15 mouse cellular contexts compared by ENCODE assay signal in the genomic region with DNA sequence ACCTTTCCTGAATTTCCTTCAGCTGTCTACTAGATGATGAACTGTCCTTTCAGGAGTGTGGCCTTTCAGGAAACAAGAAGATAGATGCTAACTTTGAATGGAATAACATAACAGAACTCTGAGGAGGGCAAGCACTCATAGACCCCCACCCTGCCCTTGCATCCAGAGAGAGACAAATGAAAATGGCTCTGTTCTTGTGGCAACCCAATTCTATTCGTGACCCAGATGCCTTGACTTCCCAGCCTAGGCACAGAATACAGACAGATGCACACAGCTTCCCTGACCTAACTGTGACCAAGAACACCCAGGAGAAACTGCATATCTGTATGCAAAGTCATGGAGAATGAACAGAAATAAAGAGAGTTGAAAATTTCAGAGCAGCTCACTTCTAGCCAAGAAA. TPM values are rescaled to one million over a fixed set of nuclear protein-coding genes. Genes with fewer than 3 reads are reported as not detected.
DNase-seq lines count a peak whose midpoint lies in the region; ATAC-seq and TF ChIP-seq lines count a peak whose summit lies in the region.
"Had no signal": no experiment of that assay in that cellular context is flagged by ENCODE, and none has a peak within 500 bp of the region (broad histone marks: within the 10 kb centered on the region; RNA-seq: fewer than 3 reads in every experiment).

No protein-coding gene starts in this region.

- intact Hi-C loops in left cerebral cortex, adult 2 months (cut with DNase I): no loop called here

- peaks cover 30% of the 10 kb centered on the region for H3K36me3 ChIP-seq in forebrain, embryonic 13.5 days (ENCODE audit: poor library complexity, severe bottlenecking)
- H3K36me3 ChIP-seq in forebrain, postnatal 0 days (ENCODE audit: insufficient read depth): no peaks in the 10 kb centered on the region
- peaks cover 13% of the 10 kb centered on the region for H3K36me3 ChIP-seq in hindbrain, embryonic 12.5 days
- 0 out of 2 replicates have a peak, but pooled peaks cover 5% of the 10 kb centered on the region for H3K36me3 ChIP-seq in hindbrain, postnatal 0 days (ENCODE audit: insufficient read depth, low read length)
- peaks cover 26% of the 10 kb centered on the region for H3K36me3 ChIP-seq in spleen, adult 2 months (ENCODE audit: control insufficient read depth, insufficient read depth, low read length)

- no peak overlapping the region for H3K9ac ChIP-seq in forebrain, embryonic 13.5 days
- H3K9ac ChIP-seq in forebrain, postnatal 0 days: no peak overlapping the region
- H3K9ac ChIP-seq in hindbrain, embryonic 12.5 days: no peak overlapping the region
- no peak overlapping the region for H3K9ac ChIP-seq in hindbrain, postnatal 0 days (replicated peaks; ENCODE audit: low read length)

- TF ChIP-seq POLR2A in spleen, adult 2 months (IDR thresholded peaks at IDR 0.05; ENCODE audit: low read depth, low read length): no peak

- no peak for TF ChIP-seq CTCF in forebrain, postnatal 0 days (IDR thresholded peaks at IDR 0.05; ENCODE audit: low read depth)
- TF ChIP-seq CTCF in hindbrain, postnatal 0 days (IDR thresholded peaks at IDR 0.05; ENCODE audit: low read depth): no peak
- TF ChIP-seq CTCF in spleen, adult 2 months (IDR thresholded peaks at IDR 0.05; ENCODE audit: extremely low read depth, insufficient read depth, insufficient read length, insufficient replicate concordance): no peak
- TF ChIP-seq CTCF in left cerebral cortex, adult 2 months (IDR thresholded peaks at IDR 0.05): no peak

- peaks cover 90% of the 10 kb centered on the region for H3K4me1 ChIP-seq in forebrain, embryonic 13.5 days
- H3K4me1 ChIP-seq in forebrain, postnatal 0 days (ENCODE audit: insufficient read depth): 0 out of 2 replicates have a peak, but pooled peaks cover 3% of the 10 kb centered on the region
- peaks cover 64% of the 10 kb centered on the region for H3K4me1 ChIP-seq in hindbrain, embryonic 12.5 days
- peaks cover 35% of the 10 kb centered on the region for H3K4me1 ChIP-seq in hindbrain, postnatal 0 days (ENCODE audit: insufficient read depth, low read length)
- peaks cover 38% of the 10 kb centered on the region for H3K4me1 ChIP-seq in spleen, adult 2 months (ENCODE audit: control insufficient read depth, insufficient read depth, insufficient read length)

- no peak for DNase-seq in forebrain, postnatal 0 days
- DNase-seq in hindbrain, postnatal 0 days (ENCODE audit: low spot score): no peak
- DNase-seq in spleen, adult 2 months (ENCODE audit: low read depth in 1 of 2, low spot score in 2 of 2): no peak
- DNase-seq in spleen, postnatal 14 days (ENCODE audit: low spot score in 2 of 2): no peak
- DNase-seq in urinary bladder, postnatal 10 days (ENCODE audit: low spot score): no peak
- no peak for DNase-seq in left cerebral cortex, adult 2 months (ENCODE audit: extremely low spot score in 1 of 2, low spot score in 2 of 2)
- DNase-seq: cerebellum, postnatal 14 days; gastrocnemius, postnatal 10 days; kidney, adult 11 months; lung, postnatal 36 days had no signal

- no peaks in the 10 kb centered on the region for H3K9me3 ChIP-seq in forebrain, embryonic 13.5 days (replicated peaks)
- H3K9me3 ChIP-seq in forebrain, postnatal 0 days (ENCODE audit: low read length): no peaks in the 10 kb centered on the region
- H3K9me3 ChIP-seq in hindbrain, embryonic 12.5 days (replicated peaks): no peaks in the 10 kb centered on the region
- H3K9me3 ChIP-seq in hindbrain, postnatal 0 days (ENCODE audit: low read length): no peaks in the 10 kb centered on the region
- H3K9me3 ChIP-seq: G1E had no signal

- 70% methylated on average over 1 of the region's 1 CpGs for WGBS in forebrain, embryonic 13.5 days
- 88% methylated on average over 1 of the region's 1 CpGs for WGBS in forebrain, postnatal 0 days
- 83% methylated on average over 1 of the region's 1 CpGs for WGBS in hindbrain, embryonic 12.5 days
- 73% methylated on average over 1 of the region's 1 CpGs for WGBS in hindbrain, postnatal 0 days
- 74% methylated on average over 1 of the region's 1 CpGs for WGBS in spleen, adult 2 months

- no peak for ATAC-seq in forebrain, embryonic 13.5 days
- ATAC-seq in forebrain, postnatal 0 days: no peak
- ATAC-seq in hindbrain, embryonic 12.5 days (ENCODE audit: low FRiP score): no peak
- ATAC-seq in hindbrain, postnatal 0 days: no peak
- ATAC-seq: activated CD4-positive, CD25-positive, alpha-beta regulatory T cell, adult 4 months had no signal

- H3K4me2 ChIP-seq in forebrain, embryonic 13.5 days: peak overlapping the region; percentile 88; the same call in 1 of the 2 replicates
- no peak overlapping the region for H3K4me2 ChIP-seq in forebrain, postnatal 0 days (ENCODE audit: low read depth)
- H3K4me2 ChIP-seq in hindbrain, embryonic 12.5 days (replicated peaks): no peak overlapping the region
- H3K4me2 ChIP-seq in hindbrain, postnatal 0 days (ENCODE audit: low read depth, low read length): no peak overlapping the region

- peak overlapping the region; percentile 92; the same call in 1 of the 2 replicates for H3K27ac ChIP-seq in forebrain, embryonic 13.5 days
- H3K27ac ChIP-seq in forebrain, postnatal 0 days (ENCODE audit: low read depth, low read length): no peak overlapping the region
- H3K27ac ChIP-seq in hindbrain, embryonic 12.5 days: peak overlapping the region; percentile 83; the same call in 1 of the 2 replicates
- no peak overlapping the region for H3K27ac ChIP-seq in hindbrain, postnatal 0 days
- H3K27ac ChIP-seq in spleen, adult 2 months (ENCODE audit: insufficient read depth, low read length): peak overlapping the region; percentile 67
- no peak overlapping the region for H3K27ac ChIP-seq in left cerebral cortex, adult 2 months

- no peak overlapping the region for H3K4me3 ChIP-seq in forebrain, embryonic 13.5 days
- H3K4me3 ChIP-seq in forebrain, postnatal 0 days (ENCODE audit: low read depth, low read length): no peak overlapping the region
- no peak overlapping the region for H3K4me3 ChIP-seq in hindbrain, embryonic 12.5 days
- no peak overlapping the region for H3K4me3 ChIP-seq in hindbrain, postnatal 0 days (ENCODE audit: low read length)
- no peak overlapping the region for H3K4me3 ChIP-seq in spleen, adult 2 months (ENCODE audit: extremely low read depth, insufficient read depth, insufficient read length)
- H3K4me3 ChIP-seq in left cerebral cortex, adult 2 months: no peak overlapping the region

- H3K27me3 ChIP-seq in forebrain, embryonic 13.5 days: no peaks in the 10 kb centered on the region
- H3K27me3 ChIP-seq in forebrain, postnatal 0 days (ENCODE audit: insufficient read depth, low read length): no peaks in the 10 kb centered on the region
- no peaks in the 10 kb centered on the region for H3K27me3 ChIP-seq in hindbrain, embryonic 12.5 days
- H3K27me3 ChIP-seq in hindbrain, postnatal 0 days (ENCODE audit: insufficient read depth, low read length): no peaks in the 10 kb centered on the region
- H3K27me3 ChIP-seq in spleen, adult 2 months (ENCODE audit: control insufficient read depth, insufficient read depth, low read length): no peaks in the 10 kb centered on the region

RNA-seq across cellular contexts. Expression of a gene that starts 5.3 kb away (rescaled TPM):
- 122 and 129 TPM in 2 replicates for polyA plus RNA-seq in forebrain, embryonic 13.5 days (2015; fragmentation: Nextera tagmentation; extraction: Ambion mirVana)
- 9.2 and 11.9 TPM in 2 replicates for total RNA-seq in forebrain, postnatal 0 days (2014; rRNA removed)
- 10.1 and 12.0 TPM in 2 replicates for polyA plus RNA-seq in forebrain, postnatal 0 days (2015; fragmentation: Nextera tagmentation; extraction: Ambion mirVana)
- polyA plus RNA-seq in hindbrain, embryonic 12.5 days (2016; fragmentation: Nextera tagmentation; extraction: Ambion mirVana): 90.4 and 105 TPM in 2 replicates
- 11.2 and 26.1 TPM in 2 replicates for total RNA-seq in hindbrain, postnatal 0 days (2014; rRNA removed)
- polyA plus RNA-seq in hindbrain, postnatal 0 days (2015; fragmentation: Nextera tagmentation; extraction: Ambion mirVana): 13.2 and 14.8 TPM in 2 replicates
- polyA plus RNA-seq in spleen, adult 2 months (2012; rRNA removed): 115 and 123 TPM in 2 replicates
- total RNA-seq in left cerebral cortex, adult 2 months (2021): 10 to 100 TPM; 26.2 to 28.3 TPM

RNA-seq across cellular contexts. Expression of a gene that starts 36.6 kb away (rescaled TPM):
- polyA plus RNA-seq in forebrain, embryonic 13.5 days (2015; fragmentation: Nextera tagmentation; extraction: Ambion mirVana): 1.2 and 1.6 TPM in 2 replicates
- 7.0 and 14.2 TPM in 2 replicates for total RNA-seq in forebrain, postnatal 0 days (2014; rRNA removed)
- 14.7 and 19.6 TPM in 2 replicates for polyA plus RNA-seq in forebrain, postnatal 0 days (2015; fragmentation: Nextera tagmentation; extraction: Ambion mirVana)
- 12.7 and 19.8 TPM in 2 replicates for polyA plus RNA-seq in hindbrain, embryonic 12.5 days (2016; fragmentation: Nextera tagmentation; extraction: Ambion mirVana)
- 10.6 and 16.3 TPM in 2 replicates for total RNA-seq in hindbrain, postnatal 0 days (2014; rRNA removed)
- 17.0 and 21.8 TPM in 2 replicates for polyA plus RNA-seq in hindbrain, postnatal 0 days (2015; fragmentation: Nextera tagmentation; extraction: Ambion mirVana)
- 10.6 and 12.4 TPM in 2 replicates for polyA plus RNA-seq in spleen, adult 2 months (2012; rRNA removed)
- 10 to 100 TPM; 15.8 to 23.8 TPM for total RNA-seq in left cerebral cortex, adult 2 months (2021)
- polyA plus RNA-seq: activated CD4-positive, CD25-positive, alpha-beta regulatory T cell, adult 4 months; G1E had no signal

RNA-seq across cellular contexts. Expression of a gene that starts 37.4 kb away (rescaled TPM):
- 0.17 TPM in 1 of 2 replicates, not detected in the other for polyA plus RNA-seq in forebrain, embryonic 13.5 days (2015; fragmentation: Nextera tagmentation; extraction: Ambion mirVana)
- total RNA-seq in forebrain, postnatal 0 days (2014; rRNA removed): 0.19 and 0.46 TPM in 2 replicates
- polyA plus RNA-seq in forebrain, postnatal 0 days (2015; fragmentation: Nextera tagmentation; extraction: Ambion mirVana): 0.30 and 0.41 TPM in 2 replicates
- polyA plus RNA-seq in hindbrain, embryonic 12.5 days (2016; fragmentation: Nextera tagmentation; extraction: Ambion mirVana): 0.13 TPM in 1 of 2 replicates, not detected in the other
- total RNA-seq in hindbrain, postnatal 0 days (2014; rRNA removed): 0.14 TPM in 1 of 2 replicates, not detected in the other
- 0.46 and 0.48 TPM in 2 replicates for polyA plus RNA-seq in hindbrain, postnatal 0 days (2015; fragmentation: Nextera tagmentation; extraction: Ambion mirVana)
- 0.20 TPM in 1 of 2 replicates, not detected in the other for polyA plus RNA-seq in spleen, adult 2 months (2012; rRNA removed)
- total RNA-seq in left cerebral cortex, adult 2 months (2021): not detected
- total RNA-seq: G1E had no signal
- polyA plus RNA-seq: activated CD4-positive, CD25-positive, alpha-beta regulatory T cell, adult 4 months; G1E; urinary bladder, adult 2 months had no signal

Comparison
In these comparisons a context has a peak if more than half of its experiments do, and no peak if none do; other contexts are left out.
1. H3K27ac ChIP-seq: peak in forebrain, embryonic 13.5 days (single experiment), hindbrain, embryonic 12.5 days (single experiment) and spleen, adult 2 months (single experiment); none in forebrain, postnatal 0 days (single experiment), hindbrain, postnatal 0 days (single experiment) and left cerebral cortex, adult 2 months (single experiment).